Mouse (Mus musculus) adrenal gland, adult (tissue): ENCODE data around the gene Aym1.
A peak's percentile ranks its signal among the peaks of the same experiment; 100 is the strongest.
"Not testable (repeated sequence)": the region's sequence is repeated elsewhere in the genome, so short reads cannot be mapped to it uniquely, and the experiment has no call there.

ENCODE experiments used
- DNase-seq, 2 experiments: peaks; one replicate each; pipeline ENCODE4 v3.0.0; 2022 to 2023; ENCODE audit warnings: low spot score in 1 of 2; ENCODE audit not compliant: inconsistent age in 2 of 2

The Aym1 gene

DNA sequence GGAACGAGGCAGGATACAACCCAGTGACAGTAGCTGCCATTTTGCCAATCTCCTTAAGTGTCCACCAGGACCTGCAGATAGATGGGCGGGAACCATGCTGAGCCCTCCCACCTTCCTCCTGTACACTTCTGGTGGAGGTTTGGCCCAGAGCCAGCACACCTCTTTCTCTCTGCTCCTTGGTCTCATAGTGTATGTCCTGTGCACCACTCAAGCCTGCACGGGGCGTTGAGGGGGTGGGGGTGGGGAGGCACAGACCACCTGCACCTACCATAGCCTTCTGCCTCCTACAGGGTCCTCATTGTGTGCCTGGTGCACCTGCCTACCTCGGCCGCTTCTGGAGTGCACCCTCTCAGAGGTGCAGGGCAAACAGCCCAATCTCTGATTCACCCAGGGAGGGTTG is 4.5 kb upstream of the Aym1 start:
- DNase-seq: no peak

DNA sequence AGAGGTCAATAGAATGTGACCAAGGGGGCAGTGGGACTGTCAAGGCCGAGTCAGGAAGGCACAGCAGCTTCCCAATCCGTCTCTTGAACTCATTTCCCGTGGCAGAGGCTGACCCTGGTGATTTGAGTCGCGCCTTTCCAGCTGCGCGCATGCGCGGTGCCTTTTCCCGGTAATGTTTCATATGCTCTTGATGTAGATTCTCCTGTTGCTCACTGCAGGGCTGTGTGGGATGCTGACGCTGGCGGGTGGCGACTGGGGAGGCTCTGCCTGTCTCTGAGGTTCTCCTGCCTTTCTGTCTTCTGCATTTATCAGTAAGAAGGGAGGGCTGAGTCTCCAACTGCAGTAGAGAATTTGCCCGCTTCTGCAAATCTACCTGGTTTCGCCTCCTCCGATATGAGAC is 2.8 kb upstream of the Aym1 start:
- DNase-seq: no peak

DNA sequence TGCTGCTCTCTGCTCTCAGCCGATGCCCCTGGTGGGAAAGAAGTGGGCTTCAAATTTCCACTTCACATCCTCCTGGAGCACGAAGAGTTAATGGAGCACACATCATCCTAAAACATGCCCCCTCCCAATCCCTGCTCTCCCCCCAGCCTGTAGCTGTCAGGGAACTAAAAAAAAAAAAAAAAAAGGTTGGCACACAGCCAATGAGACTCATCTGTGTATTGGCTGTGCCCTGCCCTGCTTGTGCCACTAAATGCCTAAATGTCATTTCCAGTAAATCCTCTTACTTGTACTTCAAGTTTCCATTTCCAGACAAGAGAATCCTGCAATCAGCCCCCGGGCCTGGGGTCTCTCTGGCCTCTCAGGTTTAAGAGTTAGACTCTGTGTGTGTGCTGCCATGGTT is 562 bp downstream of the Aym1 start:
- DNase-seq: no peak

DNA sequence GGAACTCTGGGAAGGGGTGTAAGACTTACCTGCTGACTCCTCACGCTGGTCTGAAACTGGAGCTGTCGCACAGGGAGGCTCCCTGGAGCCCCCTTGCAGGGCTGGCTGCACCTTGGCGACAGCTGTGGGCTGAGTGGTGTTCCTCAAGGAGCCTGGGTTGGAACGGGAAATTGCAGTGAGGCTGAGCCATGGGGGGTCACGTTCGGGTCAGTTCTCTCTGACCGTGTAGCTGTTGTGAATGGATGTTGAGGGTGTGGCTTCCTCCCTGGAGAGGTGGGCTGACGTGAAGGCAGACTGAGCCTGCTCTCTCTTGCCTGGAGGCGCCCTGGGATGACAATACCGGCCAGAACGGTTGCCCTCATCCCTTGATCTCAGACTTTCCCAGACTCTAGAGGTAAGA is 1.7 kb downstream of the Aym1 start:
- no peak for DNase-seq

DNA sequence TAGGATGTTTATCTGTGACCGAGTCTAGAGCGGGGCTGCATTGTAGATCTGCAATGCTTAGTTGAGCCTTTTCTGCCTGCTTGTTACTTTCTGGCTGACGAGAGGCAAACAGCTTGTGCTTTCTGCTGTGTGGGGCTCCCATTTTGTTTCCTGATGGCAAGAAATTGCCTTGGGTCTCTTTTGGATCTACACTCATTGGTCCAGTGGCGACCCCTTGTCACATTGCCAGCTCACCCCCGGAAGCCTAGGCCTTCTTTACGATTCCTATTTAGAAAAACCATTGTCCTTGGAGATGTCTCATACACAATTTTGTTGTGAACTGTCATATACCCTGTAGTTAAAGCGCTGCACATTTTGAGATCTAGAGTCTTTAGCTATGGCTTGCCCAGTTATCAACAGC is 4.2 kb downstream of the Aym1 start:
- DNase-seq: no peak

DNA sequence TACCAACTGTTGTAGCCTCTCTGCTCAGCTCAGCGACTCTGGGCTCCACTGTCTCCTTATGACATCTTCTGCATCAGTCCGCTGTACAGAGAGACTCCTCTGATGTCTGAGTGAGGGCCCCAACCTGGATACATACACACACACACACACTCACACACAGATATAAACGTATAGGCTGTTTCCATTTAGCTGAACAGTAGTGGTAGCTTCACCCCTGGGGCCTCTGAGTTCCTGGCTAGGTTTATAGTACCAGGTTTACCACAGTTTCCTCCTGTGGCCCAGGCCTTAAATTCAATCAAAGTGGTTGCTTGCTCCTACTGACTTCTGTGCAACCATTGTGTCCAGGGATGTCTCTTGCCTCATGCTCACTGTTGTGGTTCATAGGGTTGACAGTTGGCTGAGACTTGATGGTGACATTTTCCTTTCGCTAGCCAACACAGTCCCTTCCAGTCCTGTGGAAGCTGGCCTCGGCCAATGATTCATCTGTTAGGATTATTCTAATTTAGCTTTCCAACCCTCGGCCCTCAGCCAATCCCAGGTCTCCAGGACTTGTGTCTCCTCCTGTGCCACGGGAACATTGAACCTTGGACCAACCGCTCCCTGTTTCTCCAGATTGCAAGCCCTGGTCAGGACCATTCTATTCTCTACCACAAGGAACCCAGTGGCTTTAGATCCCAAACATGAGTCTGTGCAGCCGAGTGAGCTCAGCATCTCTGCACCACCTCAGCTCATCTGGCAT is 5.3 kb downstream of the Aym1 start:
- DNase-seq: no peak

DNA sequence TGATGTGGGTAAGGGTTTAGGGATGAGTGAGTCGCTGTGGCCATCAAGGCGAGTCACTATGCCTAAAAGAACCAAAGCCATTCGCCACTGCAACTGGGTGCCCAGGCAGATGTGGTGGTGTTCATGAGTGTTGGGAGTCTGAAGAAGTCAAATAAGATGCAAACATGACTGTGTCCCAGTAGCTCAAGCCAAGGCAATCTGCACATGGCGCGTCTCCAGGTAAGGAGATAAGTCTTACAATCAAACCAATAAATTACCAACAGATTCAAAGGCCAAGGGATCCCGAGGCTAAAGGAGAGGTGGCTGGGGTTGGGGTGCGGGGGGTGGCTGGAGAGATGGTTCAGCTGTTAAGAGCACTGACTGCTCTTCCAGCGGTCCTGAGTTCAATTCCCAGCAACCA is 6.1 kb downstream of the Aym1 start:
- no peak for DNase-seq

DNA sequence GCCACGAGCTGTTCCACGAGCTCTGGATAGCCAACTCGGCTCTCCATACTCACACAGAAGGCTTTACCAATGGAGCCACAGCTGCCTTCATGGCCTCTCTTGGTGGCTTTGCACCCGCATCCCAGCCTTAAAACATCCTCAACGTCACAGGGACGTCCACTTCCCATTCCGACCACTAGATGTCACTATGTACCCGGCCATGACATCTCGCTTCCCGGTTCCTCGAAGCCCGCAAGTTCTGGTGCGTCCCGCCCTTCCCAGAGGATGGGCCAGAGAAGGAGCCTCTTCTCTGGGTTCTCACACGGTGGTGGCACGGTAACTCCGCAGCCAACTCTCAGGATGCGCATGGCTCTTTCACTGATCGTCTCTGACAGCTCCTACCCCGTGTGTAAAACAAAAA is 8.8 kb downstream of the Aym1 start:
- DNase-seq: peak; percentile 65 to 89

DNA sequence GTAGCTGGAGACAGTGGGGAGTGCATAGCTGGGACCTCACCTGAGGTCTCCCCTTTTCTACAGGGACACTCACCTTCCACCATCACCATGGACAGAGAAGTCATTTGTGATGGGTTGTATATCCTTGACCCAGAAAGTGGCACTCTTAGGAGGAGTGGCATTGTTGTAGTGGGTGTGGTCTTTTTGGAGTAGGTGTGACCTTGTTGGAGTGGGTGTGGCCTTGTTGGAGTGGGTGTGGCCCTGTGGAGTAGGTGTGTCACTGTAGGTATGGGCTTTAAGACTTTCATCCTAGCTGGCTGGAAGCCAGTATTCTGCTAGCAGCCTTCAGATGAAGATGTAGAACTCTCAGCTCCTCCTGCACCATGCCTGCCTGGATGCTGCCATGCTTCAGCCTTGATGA is 10.6 kb downstream of the Aym1 start:
- DNase-seq: not testable (repeated sequence)

DNA sequence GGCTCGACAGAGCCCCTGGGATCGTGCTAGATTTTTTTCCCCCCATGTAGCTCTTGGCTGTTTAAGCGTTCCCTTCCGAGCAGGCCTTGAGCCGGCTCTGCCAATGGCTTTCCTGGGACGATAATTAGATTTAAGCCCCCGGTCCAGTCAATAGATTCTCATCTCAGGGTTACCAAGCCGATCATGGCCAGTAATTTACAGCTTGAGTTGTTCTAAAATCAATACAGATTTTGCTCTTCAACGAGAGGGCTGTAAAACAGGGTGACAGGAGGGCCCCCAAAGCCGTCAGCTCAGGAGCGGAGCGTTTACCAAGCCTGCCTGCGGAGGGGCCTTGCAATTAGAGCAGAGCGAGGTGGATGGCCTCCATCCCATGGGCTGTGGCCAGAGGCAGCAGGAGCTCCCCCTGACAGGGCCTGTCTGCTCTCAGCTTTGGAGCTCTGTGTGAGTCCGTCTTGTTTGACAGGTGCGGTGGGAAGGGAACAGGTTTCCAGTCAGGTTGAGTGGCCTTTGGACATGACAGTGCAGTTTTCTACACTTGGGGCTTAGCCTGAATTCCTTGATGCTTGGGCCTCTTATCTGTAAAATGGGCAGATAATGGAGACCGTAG is 12.3 kb downstream of the Aym1 start:
- no peak for DNase-seq

DNA sequence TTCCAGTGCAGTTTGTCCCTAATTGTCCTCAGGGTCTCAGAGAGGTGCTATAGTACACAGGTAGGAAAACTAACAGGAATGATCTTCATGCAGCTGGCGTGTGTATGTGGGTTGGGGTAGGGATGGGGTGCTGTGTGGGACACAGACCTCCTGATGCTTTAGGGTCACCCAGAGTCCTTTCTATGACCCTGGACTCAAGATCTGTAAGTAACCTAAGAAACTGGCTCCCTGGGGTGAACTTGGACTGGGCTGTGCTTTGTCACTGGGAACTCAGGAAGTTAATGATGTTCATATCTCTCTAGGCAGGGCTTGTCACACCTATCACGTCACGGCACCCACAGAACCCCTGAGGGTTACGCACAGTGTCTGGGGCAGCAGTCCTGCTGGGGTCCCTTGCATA is 15.4 kb downstream of the Aym1 start:
- DNase-seq: no peak

DNA sequence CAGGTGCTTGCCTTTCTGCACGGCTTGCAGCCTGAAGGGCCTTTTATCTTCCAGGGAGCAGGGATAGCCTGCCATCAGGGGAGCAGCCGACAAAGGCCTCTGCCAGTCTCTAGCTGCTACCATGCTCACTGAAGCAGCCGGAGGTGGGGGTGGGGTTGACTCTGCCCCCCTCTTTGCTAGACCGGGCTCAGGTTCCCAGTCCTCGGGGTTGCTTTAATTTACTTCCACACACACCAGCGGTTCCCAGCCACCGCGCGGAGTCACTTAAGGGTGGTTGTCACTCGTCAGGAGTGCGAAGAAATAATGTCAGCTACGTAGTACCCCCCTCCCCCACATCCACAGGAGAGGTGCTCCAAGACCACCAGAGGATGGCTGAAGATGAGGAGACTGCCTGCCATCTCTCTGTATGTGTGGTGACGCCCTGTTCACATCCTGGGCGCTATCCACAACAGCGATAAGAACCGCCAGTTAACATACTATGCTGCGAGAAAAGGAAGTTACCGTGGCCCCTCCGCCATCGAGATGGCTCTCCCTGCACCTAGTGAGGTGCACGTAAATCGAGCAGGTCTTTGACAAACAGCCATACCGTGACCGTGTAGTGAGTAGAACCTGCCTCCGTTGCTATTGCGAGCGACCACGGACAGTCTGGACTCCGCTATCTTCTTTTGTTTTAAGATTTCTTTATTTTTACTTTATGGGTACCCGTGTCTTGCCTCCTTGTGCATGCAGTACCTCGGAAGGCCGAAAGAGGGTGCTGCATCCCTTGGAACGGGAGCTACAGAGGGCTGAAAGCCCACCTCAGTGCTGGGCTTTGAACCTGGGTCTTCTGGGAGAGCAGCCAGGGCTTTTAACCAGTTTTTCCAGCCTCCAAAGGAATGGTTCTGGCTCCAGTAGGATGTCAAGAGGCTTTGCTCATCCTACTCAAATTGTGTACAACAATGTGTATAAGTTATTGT is 16.2 kb downstream of the Aym1 start:
- peak in 1 of 2 experiments; percentile 54 for DNase-seq

DNA sequence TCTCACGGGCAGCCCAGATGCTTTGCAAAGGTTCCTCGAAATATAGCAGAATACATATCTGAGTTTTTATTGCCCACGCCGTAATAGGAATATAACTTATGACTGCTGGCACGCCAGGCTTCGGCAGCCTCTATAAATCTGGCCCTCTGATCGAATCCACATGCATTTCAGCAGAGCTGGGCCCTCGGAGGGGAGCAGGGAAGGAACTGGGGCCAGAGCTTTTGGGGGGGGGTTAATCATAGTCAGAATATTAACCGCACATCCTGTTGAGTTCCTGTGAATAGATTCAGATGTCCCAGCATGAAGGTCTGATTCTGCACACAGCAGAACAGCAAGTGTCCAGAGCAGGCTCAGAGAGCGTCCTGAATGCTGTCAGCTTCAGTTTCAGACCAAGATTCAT is 17.2 kb downstream of the Aym1 start:
- DNase-seq: no peak

DNA sequence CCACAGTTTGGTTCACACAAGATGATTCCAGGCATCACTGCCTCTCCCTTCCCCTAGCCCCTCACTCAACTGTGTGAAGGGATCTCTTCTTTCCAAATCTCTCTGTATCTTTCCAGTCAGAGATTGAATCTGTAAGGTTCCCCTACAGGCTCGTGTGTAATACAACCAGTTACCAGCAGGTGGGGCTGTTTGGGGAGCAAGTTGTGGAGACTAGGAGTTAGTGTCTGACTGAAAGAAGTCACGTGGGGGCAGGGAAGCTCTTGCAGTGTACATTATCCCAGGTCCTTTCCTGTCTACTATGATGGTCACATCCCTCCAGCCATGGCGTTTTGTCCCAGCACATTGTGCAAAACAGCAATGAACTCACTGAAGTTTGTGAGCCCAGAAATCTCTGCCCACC is 18.7 kb downstream of the Aym1 start:
- DNase-seq: peak; percentile 23 to 70

DNA sequence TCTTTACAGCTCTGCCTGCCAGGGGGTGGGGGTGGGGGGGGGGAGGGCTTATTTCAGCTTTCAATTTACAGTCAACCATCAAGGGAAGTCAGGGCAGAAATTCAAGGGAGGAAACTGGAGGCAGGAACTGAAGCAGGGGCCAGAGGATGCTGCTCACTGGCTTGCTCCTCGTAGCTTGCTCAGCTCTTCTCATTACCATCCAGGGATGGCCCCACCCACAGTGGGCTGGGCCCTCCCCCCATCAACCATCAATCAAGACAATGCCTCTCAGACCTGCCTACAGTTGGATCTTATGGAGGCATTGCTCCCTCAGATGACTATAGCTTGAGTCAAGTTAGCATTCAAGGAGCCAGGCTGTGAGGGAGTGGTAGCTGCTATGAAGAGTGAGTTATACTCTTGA is 19.2 kb downstream of the Aym1 start:
- no peak for DNase-seq

DNA sequence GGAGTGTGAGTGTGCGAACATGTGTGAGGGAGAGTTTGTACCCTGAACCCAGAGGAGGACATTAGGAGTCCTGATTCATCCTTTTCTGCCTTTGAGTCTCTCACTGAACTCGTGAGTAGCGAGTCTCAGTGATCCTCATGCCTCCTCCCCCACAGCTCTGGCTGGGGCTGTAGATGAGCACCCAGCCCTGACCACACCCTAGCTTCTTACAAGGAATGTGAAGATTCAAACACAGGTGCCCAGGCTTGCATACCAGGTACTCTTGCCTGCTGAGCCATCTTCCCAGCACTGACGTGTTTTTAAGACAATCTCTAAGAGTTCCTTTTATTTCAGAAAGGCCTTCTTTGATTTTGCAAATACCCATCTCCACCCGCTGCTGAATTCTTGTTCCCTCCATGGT is 22.3 kb downstream of the Aym1 start:
- no peak for DNase-seq

DNA sequence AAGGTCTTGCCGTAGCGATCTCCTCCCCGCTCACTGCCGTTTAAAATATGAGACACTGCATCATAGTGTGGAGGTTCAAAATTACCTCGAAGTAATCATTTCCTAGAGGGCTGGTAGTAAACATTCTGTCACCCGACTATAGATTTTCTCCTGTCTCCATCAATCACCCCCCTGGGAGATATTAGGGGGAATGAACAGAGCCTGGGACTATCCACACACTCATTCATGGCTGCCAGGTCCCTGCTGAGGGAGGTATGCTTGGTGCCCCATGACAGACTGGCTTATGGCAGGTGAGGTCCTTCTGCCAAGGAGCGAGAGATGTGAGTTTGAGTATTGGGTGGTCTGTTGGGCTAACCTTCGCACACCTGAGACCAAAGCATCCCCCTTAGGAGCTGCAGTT is 23.5 kb downstream of the Aym1 start:
- no peak for DNase-seq

DNA sequence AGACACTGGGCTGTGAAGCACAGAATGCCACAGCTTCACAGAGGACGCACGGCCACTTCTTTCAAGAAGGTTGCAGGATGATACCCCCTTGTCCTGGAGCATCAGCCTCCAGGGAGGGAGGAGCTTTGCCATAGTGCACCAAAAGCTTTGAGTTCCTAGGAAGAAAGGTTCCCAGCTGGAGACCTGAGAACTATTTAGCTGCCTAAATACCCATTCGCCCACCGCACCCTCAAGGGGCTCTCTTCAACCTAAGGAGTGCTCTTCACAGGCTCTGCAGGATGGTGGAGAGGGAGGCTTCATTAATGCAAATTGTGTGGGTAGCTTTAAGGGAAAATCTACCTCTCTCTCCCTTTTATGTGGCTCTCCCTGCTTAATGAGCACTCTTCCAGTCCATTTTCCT is 25.5 kb downstream of the Aym1 start:
- DNase-seq: no peak

DNA sequence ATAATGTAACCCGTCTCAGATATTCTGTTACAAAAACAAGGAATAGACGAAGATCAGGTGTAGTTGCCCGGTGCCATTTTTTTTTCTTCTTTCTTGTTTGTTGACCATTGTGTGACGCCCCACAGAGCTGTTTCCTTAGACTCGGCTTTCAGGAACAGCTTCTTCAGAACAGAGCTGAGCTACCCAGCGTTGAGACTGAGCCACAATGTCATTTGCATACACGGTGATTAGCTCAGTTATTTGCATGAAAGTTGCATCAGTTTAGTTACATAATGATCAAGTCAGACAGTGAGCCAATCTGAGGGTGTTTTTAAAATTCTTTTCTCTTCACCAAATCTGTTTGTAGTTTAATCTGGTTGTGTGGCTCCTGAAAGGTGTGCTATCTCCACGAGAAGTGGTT is 36.7 kb downstream of the Aym1 start:
- DNase-seq: no peak

DNA sequence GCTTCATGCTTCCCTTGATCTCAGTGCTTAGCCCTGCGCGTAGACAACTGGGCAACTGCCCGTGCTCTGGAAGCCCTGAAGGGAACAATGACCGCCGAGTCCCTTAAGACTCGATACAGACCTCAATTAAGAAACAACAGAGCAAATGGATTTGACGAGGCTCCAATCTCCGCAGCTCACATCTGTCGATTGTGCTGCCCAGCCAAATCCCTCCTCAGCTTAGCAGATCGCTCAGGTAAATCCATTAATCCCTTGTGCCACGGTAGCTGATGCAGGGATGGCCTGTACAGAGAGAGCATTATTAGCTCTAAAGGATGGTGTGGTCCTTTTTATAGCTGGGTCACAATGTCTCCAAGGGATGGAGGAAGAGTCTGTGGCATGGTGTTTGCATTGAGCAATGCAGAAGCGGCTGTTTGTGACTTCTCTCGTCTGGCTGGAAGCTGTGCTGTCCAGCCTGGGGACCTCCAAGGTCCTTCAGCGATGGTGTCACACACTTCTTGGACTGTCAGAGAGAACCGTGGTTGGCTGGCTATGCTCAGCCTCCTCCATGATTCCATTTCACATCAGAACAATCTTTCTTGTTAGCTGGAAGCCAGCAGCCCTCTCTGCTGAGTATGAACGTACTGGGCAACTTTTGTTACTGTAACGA is 39.3 kb downstream of the Aym1 start:
- DNase-seq: no peak
